Mouse (Mus musculus): ENCODE measurements at regions not wholly inside any gene's neighbourhood (a gene's known extent, or its start where the extent isn't known, plus 50 kb on each side); places are given as distances from the start of the nearest gene placed in this dataset.
"Not testable (repeated sequence)": the region's sequence is repeated elsewhere in the genome, so short reads cannot be mapped to it uniquely, and the experiment has no call there.

DNA sequence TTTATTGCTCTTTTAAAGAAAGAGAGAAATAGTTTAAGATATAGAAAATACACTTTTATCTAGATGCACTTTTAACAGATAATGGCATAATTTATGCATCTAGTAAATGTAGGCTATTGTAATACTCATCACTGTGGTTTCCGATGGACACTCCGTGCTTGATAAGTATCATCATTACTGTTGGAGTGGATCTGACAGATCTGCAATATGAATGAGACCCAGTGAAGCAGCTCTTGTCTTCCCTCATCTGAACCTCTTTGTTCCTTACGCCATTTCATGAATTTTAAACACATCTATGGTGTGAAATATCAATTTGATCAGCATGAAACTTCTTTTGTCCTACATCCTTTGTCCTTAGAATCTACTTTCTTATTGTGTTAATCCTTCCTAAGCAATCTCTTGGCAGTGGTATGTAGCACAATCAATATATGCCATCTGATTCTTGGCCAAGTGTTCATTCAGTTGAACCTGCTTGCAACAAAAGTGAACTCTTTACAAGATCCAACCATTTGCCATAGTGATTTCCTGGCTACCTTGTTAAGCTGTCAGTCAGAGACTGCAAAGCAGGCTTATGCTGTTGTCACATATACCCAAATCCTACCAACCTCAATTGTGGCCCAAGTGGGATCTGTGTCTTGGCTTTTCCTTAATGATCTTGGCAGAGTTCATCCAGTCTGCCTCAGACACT lies 452.0 kb upstream of the Dab2 start:
- no peak for DNase-seq (ENCODE audit: low spot score in 2 of 2)

DNA sequence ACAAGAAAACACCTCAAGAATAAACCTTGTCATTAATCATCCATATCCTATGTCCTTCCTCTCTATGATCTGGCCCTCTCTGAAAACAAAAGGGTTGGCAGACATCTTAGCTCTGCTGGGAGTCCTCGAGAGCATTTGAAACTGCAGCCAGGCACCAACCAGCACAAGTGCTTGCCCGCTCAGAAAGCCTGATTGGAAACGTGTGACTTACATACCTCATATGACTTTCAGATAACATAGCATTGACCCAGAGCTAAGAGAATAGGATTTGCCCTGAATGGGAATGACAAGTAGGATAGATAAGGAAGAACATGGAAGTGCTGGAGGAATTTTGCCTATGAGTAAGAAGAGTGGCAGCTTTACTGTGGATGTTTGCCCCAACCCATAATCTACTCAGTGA lies 447.1 kb upstream of the Dab2 start:
- no peak for DNase-seq (ENCODE audit: low spot score in 2 of 2)

DNA sequence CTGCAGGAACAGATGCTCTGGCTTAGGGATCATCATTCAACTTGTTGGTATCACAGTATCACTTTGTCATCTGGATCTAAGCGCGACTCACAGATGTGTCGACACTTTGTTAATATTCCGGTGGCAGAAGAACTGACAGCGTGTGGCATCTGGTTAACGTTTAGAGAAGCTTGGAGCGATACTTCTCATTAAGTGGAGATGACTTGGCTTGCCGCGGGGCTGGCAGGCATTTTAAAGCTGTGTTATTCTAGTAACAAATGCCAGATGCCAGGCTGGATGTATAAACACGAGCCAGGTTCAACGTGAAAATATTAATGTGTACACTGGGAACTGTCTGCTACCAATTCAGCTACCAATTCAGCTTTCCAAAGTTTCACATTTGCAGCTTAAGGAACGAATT lies 430.3 kb upstream of the Dab2 start:
- no peak for DNase-seq (ENCODE audit: low spot score in 2 of 2)

DNA sequence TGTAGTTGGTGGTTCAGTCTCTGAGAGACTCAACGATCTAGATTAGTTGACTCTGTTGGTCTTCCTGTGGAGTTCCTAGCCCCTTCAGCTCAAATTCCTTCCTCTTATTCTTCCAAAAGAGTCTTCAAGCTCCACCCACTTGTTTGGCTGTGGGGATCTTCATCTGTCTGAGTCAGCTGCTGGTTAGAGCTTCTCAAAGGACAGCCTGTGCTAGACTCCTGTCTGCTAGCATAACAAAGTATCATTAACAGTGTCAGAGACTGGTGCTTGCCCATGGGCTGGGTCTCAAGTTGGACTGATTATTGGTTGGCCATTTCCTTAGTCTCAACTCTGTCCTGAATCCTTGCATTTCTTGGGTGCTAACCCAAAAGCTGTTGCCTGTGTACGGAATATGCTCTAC lies 429.7 kb upstream of the Dab2 start:
- no peak for DNase-seq (ENCODE audit: low spot score in 2 of 2)

DNA sequence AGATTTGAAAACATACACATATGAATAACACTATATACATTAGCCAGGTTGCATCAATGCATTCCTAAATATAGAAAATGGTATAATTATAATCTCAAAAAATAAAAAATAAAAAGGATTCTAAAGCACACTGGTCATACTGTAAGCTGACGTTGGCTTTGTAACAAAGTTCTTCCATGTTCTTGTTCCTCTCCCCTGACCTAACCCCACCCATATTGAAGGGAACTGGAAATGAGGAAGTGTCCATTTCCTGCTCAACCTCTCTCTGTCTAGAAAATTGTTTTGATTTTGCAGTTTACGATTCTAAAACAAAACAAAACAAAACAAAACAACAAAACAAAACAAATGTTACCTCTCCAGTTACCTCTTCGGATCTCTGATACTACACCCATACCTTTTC lies 427.5 kb upstream of the Dab2 start:
- DNase-seq (ENCODE audit: low spot score in 2 of 2): no peak

DNA sequence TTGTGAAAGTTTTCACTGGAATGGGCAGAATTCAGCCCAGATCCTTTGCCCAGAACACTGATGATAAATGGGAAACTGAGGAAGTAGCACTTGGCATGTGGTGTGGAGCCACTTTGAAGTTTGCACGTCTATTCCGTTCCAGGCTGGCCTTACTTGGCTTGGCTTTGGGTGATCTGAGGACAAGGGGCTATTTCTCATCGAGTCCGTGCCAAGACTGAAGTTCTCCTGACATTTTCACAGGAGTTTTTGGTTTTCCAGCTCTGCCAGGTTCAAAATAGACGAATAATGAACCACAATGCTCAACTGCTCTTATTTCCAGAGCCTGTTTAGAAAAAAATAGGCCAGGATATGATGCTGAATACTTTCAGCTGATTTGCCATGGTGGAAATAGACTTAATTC lies 421.8 kb upstream of the Dab2 start:
- no peak for DNase-seq (ENCODE audit: low spot score in 2 of 2)

DNA sequence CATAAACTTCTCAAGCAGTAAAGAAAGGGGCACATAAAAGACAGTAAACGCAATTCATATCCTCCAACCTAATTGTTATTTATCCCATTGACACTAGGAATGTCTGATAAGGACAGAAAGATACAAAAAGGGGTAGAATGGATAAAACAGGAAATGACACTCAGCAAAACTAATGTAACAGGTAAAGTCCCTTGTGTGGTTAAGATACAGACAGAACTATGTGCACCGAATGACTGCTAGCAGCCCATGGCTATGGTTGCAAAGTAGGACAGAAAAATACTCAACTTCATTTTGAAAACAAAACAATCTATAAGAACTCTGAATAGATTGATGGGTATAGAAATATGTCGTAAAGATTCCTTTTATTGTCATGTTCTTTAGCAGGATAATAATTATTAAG lies 408.4 kb upstream of the Dab2 start:
- DNase-seq (ENCODE audit: low spot score in 2 of 2): no peak

DNA sequence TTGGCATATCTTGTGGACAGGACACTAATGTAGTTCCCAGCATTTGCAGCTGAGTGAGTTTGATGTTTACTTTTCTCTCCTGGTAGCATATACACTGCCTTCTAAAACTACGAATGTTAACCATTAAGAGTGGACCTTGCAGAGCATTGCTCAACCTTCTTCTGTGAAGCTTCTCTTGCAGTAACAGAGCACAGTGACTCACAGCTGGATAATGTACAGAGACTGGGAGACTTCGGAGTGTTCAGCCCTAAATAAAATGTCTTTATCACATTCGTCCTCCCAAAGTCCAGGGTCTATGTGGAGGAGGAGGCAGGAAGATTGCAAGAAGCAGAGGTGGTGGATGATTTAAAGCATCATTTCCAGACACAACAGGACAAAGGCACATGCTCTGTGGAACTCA lies 407.6 kb upstream of the Dab2 start:
- no peak for DNase-seq (ENCODE audit: low spot score in 2 of 2)

DNA sequence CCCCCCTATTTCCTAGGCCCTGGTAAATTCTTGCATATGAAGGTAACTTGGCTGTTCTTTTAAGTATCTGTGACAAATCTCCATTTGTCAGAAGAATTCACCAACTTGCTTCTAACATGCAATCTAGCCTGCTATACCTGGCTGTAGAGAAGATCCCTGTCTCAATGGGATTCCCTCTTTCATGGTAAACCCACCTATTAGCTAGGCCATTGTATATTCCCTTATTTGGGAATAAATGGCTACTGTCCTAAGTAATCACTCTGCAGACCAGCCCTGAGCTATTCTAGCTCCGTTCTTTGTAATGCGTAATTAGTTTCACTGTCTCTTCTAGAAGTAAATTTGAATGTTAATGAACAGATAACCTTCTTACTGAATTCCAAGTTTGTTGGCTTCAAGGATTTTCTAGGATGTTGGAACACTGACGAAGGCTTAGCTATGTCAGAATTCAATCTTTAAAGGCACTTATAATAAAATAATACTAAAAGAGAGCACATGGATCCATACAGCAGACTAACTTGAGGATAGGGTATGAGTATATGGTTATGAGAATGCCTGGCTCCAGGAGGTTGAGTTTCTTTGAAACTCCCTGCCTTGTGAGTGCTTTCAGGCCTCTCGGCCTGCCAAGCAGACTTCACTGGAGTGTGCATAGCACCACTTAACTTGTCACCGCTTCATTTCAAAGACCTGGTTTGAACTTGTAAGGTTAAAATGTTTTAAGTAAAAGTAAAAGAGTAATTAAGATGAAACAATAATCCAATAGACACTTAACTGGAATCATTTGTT lies 403.7 kb upstream of the Dab2 start:
- not testable (repeated sequence) for DNase-seq (ENCODE audit: low spot score in 2 of 2)

DNA sequence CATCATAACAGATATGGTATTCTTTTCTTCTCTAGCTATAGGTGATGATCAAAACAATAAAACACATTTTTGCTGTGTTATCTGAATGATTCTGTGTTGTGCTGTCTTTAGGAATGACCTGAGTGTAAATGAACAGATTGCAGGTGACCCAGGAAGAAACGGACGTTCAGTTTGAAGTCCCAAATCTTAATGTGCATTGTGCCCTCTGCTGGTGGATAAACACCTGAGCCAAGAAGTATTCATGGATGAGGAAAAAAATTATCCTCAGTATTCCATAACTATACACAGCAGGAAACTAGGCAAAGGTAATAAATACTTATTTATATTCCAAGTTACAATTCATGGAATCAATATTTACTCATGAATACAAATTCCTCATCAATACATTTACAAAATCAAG lies 384.3 kb upstream of the Dab2 start:
- no peak for DNase-seq (ENCODE audit: low spot score in 2 of 2)

DNA sequence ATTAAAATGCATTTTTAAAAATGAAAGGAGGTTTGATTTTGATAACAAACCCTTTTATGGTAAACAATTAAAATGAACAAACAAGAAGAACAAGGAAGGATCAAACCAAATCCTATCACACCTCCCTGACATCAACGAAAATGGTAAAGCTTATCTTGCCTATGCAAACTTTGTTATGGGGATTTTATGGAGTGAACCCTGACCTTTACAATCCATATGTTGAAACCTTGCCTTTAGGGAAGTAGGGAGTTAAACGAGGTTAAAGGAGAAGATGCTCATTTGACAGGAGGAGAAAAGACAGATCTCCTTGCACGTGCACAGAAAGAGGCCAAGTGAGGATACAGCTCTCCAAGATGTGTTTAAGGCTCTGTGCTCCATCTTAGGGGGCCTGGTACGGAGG lies 379.5 kb upstream of the Dab2 start:
- no peak for DNase-seq (ENCODE audit: low spot score in 2 of 2)

DNA sequence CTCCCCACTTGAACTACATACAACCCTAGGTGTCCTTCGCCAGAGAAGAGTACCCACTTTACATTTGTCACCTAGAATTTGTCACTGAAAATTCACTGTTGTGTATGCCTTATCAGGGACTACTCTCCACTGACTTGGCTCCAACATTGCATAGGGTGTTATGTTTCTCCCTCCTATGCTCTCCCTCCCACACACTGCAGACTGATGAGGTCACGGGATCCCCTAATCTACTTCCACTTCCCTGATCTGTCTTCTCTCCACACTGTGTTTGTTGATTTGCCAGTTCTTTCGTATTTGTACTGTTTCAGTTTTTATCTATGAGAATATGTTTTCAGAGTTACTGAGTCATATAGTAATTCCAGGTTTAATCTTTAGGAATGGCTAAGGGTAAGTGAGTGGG lies 371.8 kb upstream of the Dab2 start:
- no peak for DNase-seq (ENCODE audit: low spot score in 2 of 2)

DNA sequence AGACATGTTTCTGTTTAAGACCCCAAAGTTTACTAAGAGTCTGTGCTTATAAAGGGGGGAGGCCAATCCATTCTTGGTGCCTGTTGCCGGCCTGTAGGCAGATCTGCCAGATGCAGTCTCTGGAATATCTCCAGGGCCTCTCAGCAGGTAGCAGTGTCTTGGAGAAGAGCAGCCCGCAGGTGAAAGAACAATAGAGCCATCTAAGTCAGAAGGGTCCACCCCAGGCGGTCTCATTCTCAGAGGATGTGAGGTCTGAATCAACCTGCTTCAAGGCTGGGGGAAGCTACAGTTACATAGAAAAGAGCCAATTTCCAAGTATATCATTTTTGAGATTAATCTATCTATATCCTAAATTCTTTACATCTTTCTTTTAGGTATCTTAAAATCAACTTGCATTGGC lies 366.0 kb upstream of the Dab2 start:
- no peak for DNase-seq (ENCODE audit: low spot score in 2 of 2)

DNA sequence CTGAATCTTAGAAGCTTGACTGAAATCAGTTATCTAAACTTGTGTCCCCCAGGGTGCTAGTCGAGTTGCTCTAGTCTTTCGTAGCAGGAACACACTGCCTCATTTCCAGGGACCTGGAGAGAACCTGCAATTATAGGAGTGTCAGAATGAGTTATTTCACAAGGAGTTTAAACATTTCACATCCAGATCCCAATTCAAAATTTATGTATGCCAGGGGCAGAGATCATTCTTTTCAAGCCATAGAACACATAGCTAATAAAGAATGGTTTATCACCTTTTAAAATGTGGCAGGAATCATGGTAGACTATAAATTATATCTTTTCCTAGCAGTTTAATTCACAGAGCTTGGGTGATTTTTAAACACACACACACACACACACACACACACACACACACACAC lies 358.6 kb upstream of the Dab2 start:
- DNase-seq (ENCODE audit: low spot score in 2 of 2): no peak

DNA sequence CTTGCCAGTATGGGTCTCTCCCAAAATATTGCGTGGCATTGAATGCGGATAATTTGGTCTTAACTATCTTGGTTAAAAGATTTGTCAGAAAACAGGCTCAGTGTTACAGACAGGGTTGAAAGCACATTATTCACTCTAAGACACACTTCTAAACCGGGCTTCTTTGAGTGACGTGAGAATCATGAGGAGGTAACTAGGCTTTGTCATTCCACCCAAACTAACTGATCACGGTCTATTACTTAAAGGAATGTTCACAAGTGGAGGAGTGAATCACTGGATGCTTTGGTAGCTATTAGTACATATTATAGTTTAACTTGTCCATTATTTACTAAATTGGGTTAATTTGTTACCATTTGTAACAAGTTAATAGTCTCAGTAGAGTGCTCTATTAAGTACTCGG lies 352.9 kb upstream of the Dab2 start:
- no peak for DNase-seq (ENCODE audit: low spot score in 2 of 2)

DNA sequence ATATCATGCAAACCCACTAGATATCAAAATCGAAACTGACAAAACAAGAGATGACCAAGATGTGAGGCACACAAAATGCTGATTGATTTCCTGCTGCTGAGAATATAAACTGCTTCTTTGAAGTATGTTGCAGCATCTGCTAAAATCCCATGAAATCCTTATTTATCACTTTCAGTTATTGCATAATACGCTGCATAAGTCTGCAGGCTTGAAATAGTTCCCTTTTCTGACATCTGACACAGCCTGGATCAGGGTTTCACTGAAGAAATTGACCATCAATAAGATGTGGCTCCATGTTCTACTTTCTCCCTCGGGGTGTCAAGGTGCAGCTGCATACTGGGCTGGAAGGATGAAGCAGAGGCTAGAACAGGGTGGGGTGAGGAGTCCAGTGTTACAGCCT lies 348.7 kb upstream of the Dab2 start:
- no peak for DNase-seq (ENCODE audit: low spot score in 2 of 2)

DNA sequence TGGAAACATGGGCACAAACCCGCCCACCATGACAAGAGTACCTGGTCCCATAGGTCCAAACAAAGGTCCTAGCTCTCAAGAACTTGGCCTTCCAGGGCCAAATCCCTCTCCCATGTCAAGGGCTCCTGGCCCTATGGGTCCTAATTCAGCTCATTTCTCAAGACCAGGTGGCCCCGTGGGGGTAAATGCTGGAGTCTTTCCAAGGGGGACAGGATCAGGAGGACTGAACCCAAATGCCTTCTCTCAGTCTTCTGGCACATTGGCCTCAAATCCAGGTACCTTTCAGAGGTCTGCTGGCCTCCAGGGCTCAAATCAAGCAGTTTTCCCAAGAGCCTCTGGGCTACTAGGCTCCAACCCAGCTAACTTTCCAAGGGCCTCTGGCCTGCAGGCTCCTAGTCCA lies 347.9 kb upstream of the Dab2 start:
- not testable (repeated sequence) for DNase-seq (ENCODE audit: low spot score in 2 of 2)

DNA sequence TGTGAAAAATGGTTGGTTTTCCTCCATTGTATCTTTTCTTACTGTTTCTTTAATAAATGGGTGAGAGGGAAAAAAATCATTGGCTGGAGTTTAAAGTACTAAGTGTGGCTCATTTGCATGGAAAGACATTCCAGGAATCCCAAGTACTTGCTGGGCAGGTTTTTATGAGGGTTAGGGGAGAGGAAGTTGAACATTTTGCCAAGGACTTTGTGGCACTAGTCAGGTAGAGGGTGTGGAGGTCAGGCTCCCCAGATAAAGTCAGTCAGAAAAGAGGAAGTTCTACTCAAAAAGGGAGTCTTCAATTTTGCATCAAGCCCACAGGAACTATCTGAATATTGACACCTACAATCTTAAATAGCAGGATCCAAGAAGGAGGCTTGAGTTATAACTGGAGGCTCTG lies 346.5 kb upstream of the Dab2 start:
- no peak for DNase-seq (ENCODE audit: low spot score in 2 of 2)

DNA sequence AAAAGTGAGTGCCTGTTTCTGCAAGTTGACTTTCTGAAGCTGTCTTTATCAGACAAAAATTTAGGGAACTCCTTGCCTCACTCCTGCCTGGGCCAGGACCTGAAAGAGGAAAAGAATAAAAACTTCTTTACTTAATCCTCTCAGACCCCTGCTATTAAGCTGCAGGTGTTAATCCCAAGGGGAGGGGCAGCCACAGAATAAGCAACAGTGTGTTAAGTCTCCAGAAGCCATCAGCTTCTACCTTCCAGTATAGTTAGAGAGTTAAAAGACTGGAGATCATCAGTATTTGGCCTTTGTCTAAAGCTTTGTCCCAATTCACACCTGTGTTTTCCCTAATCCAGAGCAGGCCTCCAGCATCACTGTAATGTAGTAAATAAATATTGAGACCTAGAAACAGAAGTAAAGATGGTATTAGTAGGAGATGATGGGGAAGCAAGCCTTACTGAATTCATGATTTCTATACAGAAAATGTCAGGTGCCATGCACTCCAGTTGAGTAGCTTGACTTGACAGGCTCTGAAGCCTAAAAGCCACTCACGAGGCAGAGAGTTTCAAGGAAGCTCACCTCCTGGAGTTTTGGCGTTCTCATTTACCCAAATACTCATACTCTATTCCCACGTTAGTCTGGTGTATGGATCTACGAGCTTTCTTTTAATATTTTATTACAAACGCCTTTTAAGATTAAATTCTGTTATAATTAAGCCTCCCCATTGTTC lies 308.1 kb upstream of the Dab2 start:
- no peak for DNase-seq (ENCODE audit: low spot score in 2 of 2)

DNA sequence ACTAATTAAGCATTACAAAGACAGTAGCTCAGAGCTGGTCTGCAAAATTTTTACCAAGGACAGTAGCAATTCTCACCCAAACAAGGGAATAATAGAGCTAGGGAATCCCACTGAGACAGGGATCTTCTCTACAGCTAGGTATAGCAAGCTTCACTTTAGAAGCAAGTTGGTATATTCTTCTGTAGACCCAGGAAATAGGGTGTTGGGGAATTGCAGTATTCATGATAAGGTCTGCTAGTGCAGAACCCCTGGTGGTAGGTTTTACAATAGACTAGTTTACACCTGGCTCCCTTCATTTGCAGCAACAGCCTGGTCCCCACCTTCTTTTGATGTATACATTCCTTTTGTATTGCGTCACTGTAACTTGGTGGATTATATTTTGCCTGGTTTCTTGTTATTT lies 307.4 kb upstream of the Dab2 start:
- DNase-seq (ENCODE audit: low spot score in 2 of 2): not testable (repeated sequence)

DNA sequence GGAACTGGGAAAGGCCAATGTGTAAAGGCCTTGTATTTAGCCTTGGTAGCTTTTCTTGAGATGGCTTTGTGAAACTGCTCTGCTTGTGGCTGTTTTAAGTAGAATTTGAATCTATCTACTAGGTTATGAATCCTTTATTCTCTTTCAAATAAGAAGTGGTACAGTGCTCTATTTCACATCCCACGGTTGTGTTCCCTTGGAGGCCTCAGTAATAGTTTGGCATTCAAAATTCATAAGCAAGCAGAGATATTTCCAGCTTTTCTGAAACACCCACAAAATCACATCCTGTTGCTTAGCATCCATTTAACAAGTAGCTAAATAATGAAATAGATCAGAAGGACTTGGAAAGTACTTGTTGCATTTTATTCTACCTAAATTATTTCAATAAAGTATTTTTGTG lies 298.8 kb upstream of the Dab2 start:
- DNase-seq (ENCODE audit: low spot score in 2 of 2): no peak

DNA sequence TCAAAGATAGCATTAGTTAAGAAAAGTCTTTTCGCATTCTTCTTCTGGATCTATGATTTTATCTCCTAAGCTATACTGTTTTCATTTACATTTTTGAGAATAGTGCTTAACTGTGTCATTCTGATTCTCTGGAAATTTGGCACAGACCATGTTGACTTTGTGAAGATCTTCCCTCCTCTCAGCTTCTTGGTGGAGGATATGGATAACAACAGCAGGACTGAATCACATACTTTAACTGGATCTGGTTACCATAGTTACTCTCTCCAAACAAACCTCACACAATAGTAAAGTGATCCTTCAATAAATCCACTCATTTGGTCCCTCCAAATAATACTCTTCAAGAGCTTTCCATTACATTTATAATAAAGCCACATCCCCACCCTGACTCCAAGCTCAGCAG lies 298.2 kb upstream of the Dab2 start:
- DNase-seq (ENCODE audit: low spot score in 2 of 2): no peak

DNA sequence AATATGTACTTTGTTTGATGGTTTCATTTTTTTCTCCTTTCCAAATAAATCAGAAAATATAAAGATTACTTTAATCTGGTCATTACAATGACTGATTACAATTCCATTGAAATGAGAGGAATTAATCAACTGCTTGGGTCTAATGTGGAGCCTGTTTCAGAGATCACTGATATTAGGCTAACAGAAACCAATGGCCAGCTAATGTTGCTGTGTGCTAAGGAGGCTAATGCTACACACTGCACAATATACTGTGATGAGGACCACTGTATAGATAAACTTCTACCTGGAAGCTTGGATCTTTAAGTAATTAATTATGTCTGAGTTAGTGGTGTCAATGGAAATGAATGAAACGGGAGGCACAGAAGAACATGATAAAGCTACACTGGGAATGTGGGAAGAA lies 284.6 kb upstream of the Dab2 start:
- no peak for DNase-seq (ENCODE audit: low spot score in 2 of 2)
